Mouse (Mus musculus): ENCODE results near the gene Mapk13. TPM values are rescaled to one million over a fixed set of nuclear protein-coding genes. Genes with fewer than 3 reads are reported as not detected.

The Mapk13 gene
- polyA plus RNA-seq, 1 experiment: 49.0 TPM

GRCm38 (mm10) chr17:28779735-28780134 lies 10.6 kb downstream of the Mapk13 start:
- Histone ChIP-seq H3K4me3 (ENCODE audit: low read depth, low read length) (no peak overlapping the region), H3K36me3 (ENCODE audit: control insufficient read depth, insufficient read depth, low read length, poor library complexity, severe bottlenecking) (0 out of 2 replicates have a peak, but pooled peaks cover 5% of the 10 kb centered on the region), H3K9me3 (replicated peaks; ENCODE audit: control insufficient read depth, insufficient read depth, low read length, poor library complexity, severe bottlenecking) (no peaks in the 10 kb centered on the region), H3K4me1 (ENCODE audit: control insufficient read depth, insufficient read depth, low read length) (peaks cover 9% of the 10 kb centered on the region), H3K27ac (ENCODE audit: insufficient read depth, low read length) (no peak overlapping the region), H3K27me3 (ENCODE audit: control insufficient read depth, insufficient read depth, low read length, poor library complexity, severe bottlenecking) (no peaks in the 10 kb centered on the region), H3K9ac (ENCODE audit: low read depth, poor library complexity, severe bottlenecking) (no peak overlapping the region)
- TF ChIP-seq EP300 (IDR thresholded peaks at IDR 0.05; ENCODE audit: insufficient read depth, low read depth, low read length) (no peak), CTCF (IDR thresholded peaks at IDR 0.05; ENCODE audit: low read depth, low read length) (no peak)

GRCm38 (mm10) chr17:28780836-28781235 lies 11.7 kb downstream of the Mapk13 start:
- Histone ChIP-seq H3K27ac (ENCODE audit: insufficient read depth, low read length) (peak overlapping the region; percentile 83), H3K9ac (ENCODE audit: low read depth, poor library complexity, severe bottlenecking) (no peak overlapping the region), H3K9me3 (replicated peaks; ENCODE audit: control insufficient read depth, insufficient read depth, low read length, poor library complexity, severe bottlenecking) (no peaks in the 10 kb centered on the region), H3K4me3 (ENCODE audit: low read depth, low read length) (no peak overlapping the region), H3K4me1 (ENCODE audit: control insufficient read depth, insufficient read depth, low read length) (peaks cover 8% of the 10 kb centered on the region), H3K27me3 (ENCODE audit: control insufficient read depth, insufficient read depth, low read length, poor library complexity, severe bottlenecking) (no peaks in the 10 kb centered on the region), H3K36me3 (ENCODE audit: control insufficient read depth, insufficient read depth, low read length, poor library complexity, severe bottlenecking) (0 out of 2 replicates have a peak, but pooled peaks cover 5% of the 10 kb centered on the region)
- TF ChIP-seq EP300 (IDR thresholded peaks at IDR 0.05; ENCODE audit: insufficient read depth, low read depth, low read length): no peak
- no peak for TF ChIP-seq POLR2A (IDR thresholded peaks at IDR 0.05; ENCODE audit: insufficient read depth, low read length)

DNA sequence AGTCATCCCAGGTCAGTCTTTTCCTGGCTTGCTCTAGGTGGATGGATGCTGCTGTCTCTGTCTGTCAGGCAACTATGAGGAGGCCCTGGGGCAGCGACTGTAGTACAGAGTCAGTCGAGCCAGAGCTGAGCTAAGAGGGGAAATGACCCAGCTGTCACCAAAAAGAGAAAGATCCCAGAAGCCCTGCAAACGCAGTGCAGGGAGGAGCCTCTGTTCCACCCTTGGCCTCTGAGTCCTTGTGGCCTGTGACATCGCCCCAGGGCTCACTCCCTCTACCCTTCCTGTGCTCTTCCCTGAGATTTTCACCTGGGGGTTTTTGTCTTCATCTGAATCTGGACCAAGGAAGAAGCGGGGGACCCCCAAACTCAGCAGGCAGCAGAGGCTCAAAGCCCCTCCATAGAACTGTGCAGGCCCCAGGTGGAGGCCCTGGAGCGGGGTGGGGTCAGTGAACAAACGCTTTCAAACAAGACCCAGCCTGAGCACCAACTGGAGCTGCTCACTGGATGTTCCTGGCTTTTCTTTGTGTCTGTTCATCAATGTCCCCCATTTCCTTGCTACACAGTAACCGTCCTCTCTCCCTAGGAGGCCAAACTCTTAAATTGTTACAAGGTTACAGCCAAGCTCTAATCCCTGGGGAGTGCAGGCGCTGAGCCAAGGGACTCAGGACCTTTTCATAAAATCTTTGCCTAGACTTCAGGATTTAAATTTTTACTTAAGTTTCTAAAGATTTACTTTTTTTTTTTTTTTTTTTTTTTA lies 12.4 kb downstream of the Mapk13 start:
- H3K4me3 ChIP-seq (ENCODE audit: low read depth, low read length): no peak overlapping the region
- no peak overlapping the region for H3K9ac ChIP-seq (ENCODE audit: low read depth, poor library complexity, severe bottlenecking)
- TF ChIP-seq POLR2A (IDR thresholded peaks at IDR 0.05; ENCODE audit: insufficient read depth, low read length) (no peak), CTCF (IDR thresholded peaks at IDR 0.05; ENCODE audit: low read depth, low read length) (no peak), EP300 (IDR thresholded peaks at IDR 0.05; ENCODE audit: insufficient read depth, low read depth, low read length) (peak; percentile 86)
- H3K4me1 ChIP-seq (ENCODE audit: control insufficient read depth, insufficient read depth, low read length): peaks cover 8% of the 10 kb centered on the region
- H3K9me3 ChIP-seq (replicated peaks; ENCODE audit: control insufficient read depth, insufficient read depth, low read length, poor library complexity, severe bottlenecking): no peaks in the 10 kb centered on the region
- H3K27ac ChIP-seq (ENCODE audit: insufficient read depth, low read length): peak overlapping the region; percentile 83
- 0 out of 2 replicates have a peak, but pooled peaks cover 5% of the 10 kb centered on the region for H3K36me3 ChIP-seq (ENCODE audit: control insufficient read depth, insufficient read depth, low read length, poor library complexity, severe bottlenecking)
- no peaks in the 10 kb centered on the region for H3K27me3 ChIP-seq (ENCODE audit: control insufficient read depth, insufficient read depth, low read length, poor library complexity, severe bottlenecking)

DNA sequence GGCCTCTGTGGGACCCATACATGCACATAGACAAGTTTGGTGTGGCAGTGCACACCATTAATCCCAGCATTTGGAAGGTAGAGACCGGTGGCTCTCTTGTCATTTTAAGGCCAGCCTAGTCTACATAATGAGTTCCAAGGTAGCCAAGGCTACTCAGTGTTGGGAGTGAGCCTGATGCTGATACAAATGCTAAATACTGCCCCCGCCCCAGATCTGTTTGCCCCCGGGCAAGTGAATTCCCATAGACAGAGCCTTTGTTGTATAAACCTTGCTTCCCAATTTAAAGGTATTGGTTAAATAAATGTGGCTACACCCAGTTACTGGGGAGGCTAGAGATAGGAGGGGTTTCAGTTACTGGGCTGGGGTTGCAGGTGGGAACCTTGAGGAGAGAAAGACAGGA lies 15.9 kb downstream of the Mapk13 start:
- H3K9me3 ChIP-seq (replicated peaks; ENCODE audit: control insufficient read depth, insufficient read depth, low read length, poor library complexity, severe bottlenecking): no peaks in the 10 kb centered on the region
- H3K27ac ChIP-seq (ENCODE audit: insufficient read depth, low read length): peak overlapping the region; percentile 96
- peak overlapping the region; percentile 89 for H3K4me3 ChIP-seq (ENCODE audit: low read depth, low read length)
- peak overlapping the region; percentile 68 for H3K9ac ChIP-seq (ENCODE audit: low read depth, poor library complexity, severe bottlenecking)
- TF ChIP-seq CTCF (IDR thresholded peaks at IDR 0.05; ENCODE audit: low read depth, low read length) (no peak), EP300 (IDR thresholded peaks at IDR 0.05; ENCODE audit: insufficient read depth, low read depth, low read length) (no peak; the same call in 1 of the 2 replicates), POLR2A (IDR thresholded peaks at IDR 0.05; ENCODE audit: insufficient read depth, low read length) (no peak)
- H3K27me3 ChIP-seq (ENCODE audit: control insufficient read depth, insufficient read depth, low read length, poor library complexity, severe bottlenecking): no peaks in the 10 kb centered on the region
- no peaks in the 10 kb centered on the region; the same call in 1 of the 2 replicates for H3K36me3 ChIP-seq (ENCODE audit: control insufficient read depth, insufficient read depth, low read length, poor library complexity, severe bottlenecking)
- H3K4me1 ChIP-seq (ENCODE audit: control insufficient read depth, insufficient read depth, low read length): peaks cover 14% of the 10 kb centered on the region

DNA sequence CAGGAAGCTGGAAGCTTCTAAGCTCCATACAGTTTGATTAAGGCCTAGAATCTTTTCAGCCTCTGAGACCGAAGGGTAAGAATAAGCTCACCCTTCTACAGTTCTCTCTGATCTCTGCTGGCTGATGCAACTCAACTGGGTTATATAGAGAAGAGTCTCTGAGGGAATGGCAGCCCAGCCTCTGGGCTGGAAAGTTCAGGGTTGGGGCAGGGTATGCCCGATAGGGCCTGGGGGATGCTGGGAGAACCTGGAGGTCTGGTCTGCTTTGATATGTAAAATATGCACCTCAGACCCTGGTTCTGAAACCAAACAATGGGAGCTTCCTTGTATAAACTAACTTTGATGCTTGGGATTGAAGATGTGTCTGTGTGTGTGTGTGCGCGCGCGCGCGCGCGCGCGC lies 18.4 kb downstream of the Mapk13 start:
- Histone ChIP-seq H3K27ac (ENCODE audit: insufficient read depth, low read length) (peak overlapping the region; percentile 92), H3K9me3 (replicated peaks; ENCODE audit: control insufficient read depth, insufficient read depth, low read length, poor library complexity, severe bottlenecking) (peaks cover 6% of the 10 kb centered on the region), H3K9ac (ENCODE audit: low read depth, poor library complexity, severe bottlenecking) (peak overlapping the region; percentile 68), H3K4me3 (ENCODE audit: low read depth, low read length) (peak overlapping the region; percentile 36), H3K36me3 (ENCODE audit: control insufficient read depth, insufficient read depth, low read length, poor library complexity, severe bottlenecking) (no peaks in the 10 kb centered on the region; the same call in 1 of the 2 replicates), H3K4me1 (ENCODE audit: control insufficient read depth, insufficient read depth, low read length) (peaks cover 6% of the 10 kb centered on the region), H3K27me3 (ENCODE audit: control insufficient read depth, insufficient read depth, low read length, poor library complexity, severe bottlenecking) (no peaks in the 10 kb centered on the region)
- TF ChIP-seq EP300 (IDR thresholded peaks at IDR 0.05; ENCODE audit: insufficient read depth, low read depth, low read length) (peak; percentile 79), POLR2A (IDR thresholded peaks at IDR 0.05; ENCODE audit: insufficient read depth, low read length) (no peak)

GRCm38 (mm10) chr17:28797031-28797430 lies 27.9 kb downstream of the Mapk13 start:
- Histone ChIP-seq H3K36me3 (ENCODE audit: control insufficient read depth, insufficient read depth, low read length, poor library complexity, severe bottlenecking) (peaks cover 7% of the 10 kb centered on the region), H3K9ac (ENCODE audit: low read depth, poor library complexity, severe bottlenecking) (no peak overlapping the region), H3K4me3 (ENCODE audit: low read depth, low read length) (no peak overlapping the region), H3K4me1 (ENCODE audit: control insufficient read depth, insufficient read depth, low read length) (no peaks in the 10 kb centered on the region), H3K9me3 (replicated peaks; ENCODE audit: control insufficient read depth, insufficient read depth, low read length, poor library complexity, severe bottlenecking) (peaks cover 3% of the 10 kb centered on the region; the same call in 1 of the 2 replicates), H3K27me3 (ENCODE audit: control insufficient read depth, insufficient read depth, low read length, poor library complexity, severe bottlenecking) (no peaks in the 10 kb centered on the region), H3K27ac (ENCODE audit: insufficient read depth, low read length) (no peak overlapping the region)
- TF ChIP-seq CTCF (IDR thresholded peaks at IDR 0.05; ENCODE audit: low read depth, low read length): no peak
- TF ChIP-seq POLR2A (IDR thresholded peaks at IDR 0.05; ENCODE audit: insufficient read depth, low read length): no peak
- TF ChIP-seq EP300 (IDR thresholded peaks at IDR 0.05; ENCODE audit: insufficient read depth, low read depth, low read length): no peak
